Mouse (Mus musculus): ENCODE results near the gene Rims3.

Rims3 gene

GRCm38 (mm10) chr4:120849451-120849850 lies 5.2 kb upstream of the Rims3 start:
- no peak for DNase-seq (ENCODE audit: low read depth, low spot score)

- DNase-seq (ENCODE audit: low read depth, low spot score): peak; percentile 78
Measured at GRCm38 (mm10) chr4:120850946-120851345, 3.7 kb upstream of the Rims3 start.

- no peak for DNase-seq (ENCODE audit: low read depth, low spot score)
Measured at GRCm38 (mm10) chr4:120855360-120856060, 894 bp downstream of the Rims3 start.

- no peak for DNase-seq (ENCODE audit: low read depth, low spot score)
Measured at GRCm38 (mm10) chr4:120856376-120856775, 1.8 kb downstream of the Rims3 start.

GRCm38 (mm10) chr4:120859865-120860264 lies 5.2 kb downstream of the Rims3 start:
- DNase-seq (ENCODE audit: low read depth, low spot score): no peak

- peak; percentile 78 for DNase-seq (ENCODE audit: low read depth, low spot score)
Measured at GRCm38 (mm10) chr4:120866211-120866610, 11.6 kb downstream of the Rims3 start.

- no peak for DNase-seq (ENCODE audit: low read depth, low spot score)
Measured at GRCm38 (mm10) chr4:120868246-120868645, 13.6 kb downstream of the Rims3 start.

- DNase-seq (ENCODE audit: low read depth, low spot score): no peak
Measured at GRCm38 (mm10) chr4:120868988-120869387, 14.4 kb downstream of the Rims3 start.

- DNase-seq (ENCODE audit: low read depth, low spot score): no peak
Measured at GRCm38 (mm10) chr4:120870262-120870748, 15.7 kb downstream of the Rims3 start.

GRCm38 (mm10) chr4:120875961-120876360 lies 21.3 kb downstream of the Rims3 start:
- no peak for DNase-seq (ENCODE audit: low read depth, low spot score)

- DNase-seq (ENCODE audit: low read depth, low spot score): no peak
Measured at GRCm38 (mm10) chr4:120878728-120879127, 24.1 kb downstream of the Rims3 start.

GRCm38 (mm10) chr4:120879386-120879785 lies 24.8 kb downstream of the Rims3 start:
- DNase-seq (ENCODE audit: low read depth, low spot score): peak; percentile 12

- no peak for DNase-seq (ENCODE audit: low read depth, low spot score)
Measured at GRCm38 (mm10) chr4:120880731-120881432, 26.3 kb downstream of the Rims3 start.

- peak; percentile 62 for DNase-seq (ENCODE audit: low read depth, low spot score)
Measured at GRCm38 (mm10) chr4:120882002-120882625, 27.5 kb downstream of the Rims3 start.

- DNase-seq (ENCODE audit: low read depth, low spot score): peak; percentile 71
Measured at GRCm38 (mm10) chr4:120885208-120886120, 30.8 kb downstream of the Rims3 start.

- DNase-seq (ENCODE audit: low read depth, low spot score): no peak
Measured at GRCm38 (mm10) chr4:120886131-120886530, 31.5 kb downstream of the Rims3 start.

GRCm38 (mm10) chr4:120886811-120887210 lies 32.2 kb downstream of the Rims3 start:
- no peak for DNase-seq (ENCODE audit: low read depth, low spot score)

GRCm38 (mm10) chr4:120887381-120888112 lies 32.9 kb downstream of the Rims3 start:
- DNase-seq (ENCODE audit: low read depth, low spot score): peak; percentile 56

- DNase-seq (ENCODE audit: low read depth, low spot score): no peak
Measured at GRCm38 (mm10) chr4:120888884-120889283, 34.3 kb downstream of the Rims3 start.

GRCm38 (mm10) chr4:120890754-120891440 lies 36.3 kb downstream of the Rims3 start:
- DNase-seq (ENCODE audit: low read depth, low spot score): peak; percentile 34
